Mouse (Mus musculus): Measurements from ENCODE around the gene Cerkl. TPM values are rescaled to one million over a fixed set of nuclear protein-coding genes. Genes with fewer than 3 reads are reported as not detected.

Gene Cerkl
- total RNA-seq, 2 experiments from 2014 or later = 0.34 to 0.36 TPM

DNA sequence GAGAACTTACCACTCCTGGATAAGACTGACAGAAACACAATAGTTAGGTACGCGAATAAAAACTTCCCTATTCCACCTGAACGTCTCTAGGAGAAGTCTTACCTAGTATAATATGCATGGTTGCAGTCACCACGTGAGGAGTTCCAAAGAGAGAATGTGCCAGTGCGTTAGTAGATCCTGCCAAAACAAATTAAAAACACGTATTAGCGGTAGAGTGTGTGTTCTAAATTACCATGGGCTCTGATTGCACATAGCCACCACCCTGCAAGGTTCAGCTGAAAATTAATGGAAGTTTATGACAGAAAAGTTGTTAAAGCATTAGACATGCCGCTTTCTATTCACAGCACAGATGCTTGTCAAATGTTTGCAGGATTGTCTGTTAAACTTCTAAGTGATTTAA lies 113.5 kb downstream of the Cerkl start:
- no peak for DNase-seq
- intact Hi-C loops (cut with DNase I) = no loop called here

DNA sequence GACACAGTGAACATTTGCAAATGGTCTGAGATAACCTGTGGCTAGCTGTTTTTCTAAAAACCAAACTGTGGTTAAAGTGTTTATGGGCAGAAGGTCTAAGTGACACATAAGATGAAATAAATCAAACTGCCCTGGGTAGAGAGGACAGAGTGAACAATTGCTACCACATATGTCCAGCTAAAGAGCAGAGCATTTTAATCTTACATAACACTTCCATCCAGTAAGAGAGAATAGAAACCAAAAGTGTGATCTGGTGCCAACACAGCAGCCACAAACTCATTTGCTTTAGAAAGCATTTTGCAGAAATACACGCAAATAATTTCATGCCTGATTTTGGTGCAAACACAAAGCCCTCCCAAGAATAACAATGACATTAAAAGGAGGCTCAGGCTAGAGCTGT lies 117.6 kb downstream of the Cerkl start:
- intact Hi-C loops (cut with DNase I) = no loop called here
- DNase-seq = no peak

DNA sequence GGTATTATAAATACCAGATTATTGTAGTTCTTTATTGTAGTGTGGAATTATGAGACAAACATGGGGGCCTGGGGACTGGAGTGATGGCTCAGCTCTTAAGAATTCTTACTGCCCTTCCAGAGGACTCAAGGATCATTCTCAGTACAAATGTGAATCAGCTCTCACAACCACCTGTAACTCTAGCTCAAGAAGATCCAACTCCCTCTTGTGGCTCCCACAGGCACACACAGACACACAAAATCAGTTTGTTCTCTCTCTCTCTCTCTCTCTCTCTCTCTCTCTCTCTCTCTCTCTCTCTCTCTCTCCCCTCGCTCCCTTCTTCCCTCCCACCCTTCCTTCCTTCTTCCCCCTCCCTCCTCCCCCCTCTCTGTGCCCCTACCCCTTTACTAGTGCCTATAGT lies 120.4 kb downstream of the Cerkl start:
- DNase-seq = no peak
- intact Hi-C loops (cut with DNase I) = no loop called here

DNA sequence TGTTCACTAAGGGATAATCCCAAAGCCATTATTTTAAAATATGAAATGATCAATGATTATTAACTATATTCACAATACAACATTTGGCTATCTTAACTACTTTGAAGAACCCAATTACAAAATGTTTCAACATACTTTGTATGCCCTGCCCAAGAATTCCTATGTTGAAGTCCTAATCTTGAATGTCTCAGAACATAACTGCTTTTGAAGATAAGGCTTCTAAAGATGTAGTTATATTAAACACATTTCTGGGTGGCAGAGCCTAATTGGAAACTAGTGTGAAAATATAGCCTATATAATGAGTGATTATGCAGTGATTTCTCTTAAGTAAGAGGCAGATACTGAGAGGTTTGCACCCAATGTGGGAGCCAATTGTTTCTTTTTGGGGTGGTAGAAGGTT lies 121.9 kb downstream of the Cerkl start:
- intact Hi-C loops (cut with DNase I) = no loop called here

DNA sequence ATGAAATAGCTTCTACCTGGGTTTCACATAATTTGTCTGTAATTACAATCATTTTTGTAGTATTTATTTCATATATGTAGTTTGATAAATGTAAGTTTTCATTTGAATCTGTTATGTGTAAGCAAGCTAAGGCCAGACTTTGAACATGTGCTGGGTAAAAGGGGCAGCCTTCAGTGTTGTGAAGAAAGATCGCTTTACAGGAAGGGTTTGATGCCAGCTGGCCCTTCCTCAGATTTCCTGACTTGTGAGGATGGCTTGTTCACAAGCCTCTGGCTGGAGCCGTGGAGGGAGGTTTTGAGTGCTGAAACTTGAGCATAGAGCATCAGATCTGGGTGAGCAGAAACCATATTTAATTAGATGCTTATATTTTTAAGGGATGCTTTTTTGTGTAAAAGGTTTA lies 128.5 kb downstream of the Cerkl start:
- no peak for DNase-seq
- intact Hi-C loops (cut with DNase I) = no loop called here

More for the DNA sequence above, 121.9 kb downstream of the Cerkl start:
- DNase-seq = no peak

DNA sequence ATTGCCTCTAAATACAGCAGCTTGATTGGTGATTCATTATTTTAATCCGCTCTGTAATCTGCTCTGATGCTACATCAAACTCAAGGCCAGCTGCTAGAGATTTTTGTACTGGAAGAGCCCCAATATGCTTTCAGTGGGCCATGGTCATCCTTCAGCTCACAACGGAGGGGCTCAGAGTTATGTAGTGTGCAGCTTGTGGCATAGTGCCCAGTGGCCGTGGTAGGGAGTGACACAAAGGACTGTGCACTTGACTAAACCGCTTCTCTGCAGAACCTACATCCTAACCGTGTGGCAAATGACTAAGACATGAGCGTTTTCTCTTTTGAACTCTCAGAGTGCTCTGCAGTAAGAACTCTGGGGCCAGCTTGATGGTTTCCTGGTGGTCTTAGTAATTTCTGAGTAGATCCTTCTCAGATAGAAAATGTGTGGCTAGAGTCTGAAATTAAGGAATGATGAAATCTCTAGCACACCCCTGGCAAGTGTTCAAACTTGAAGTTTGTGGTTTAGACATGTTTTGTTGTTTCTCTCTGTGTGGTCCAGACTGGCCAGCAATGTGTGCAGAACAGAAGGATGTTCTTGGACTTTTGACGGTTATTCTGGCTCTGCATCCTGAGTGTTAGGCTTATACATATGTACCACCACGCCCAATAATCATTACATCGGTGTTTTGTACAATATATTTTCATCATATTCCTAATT lies 140.3 kb downstream of the Cerkl start:
- intact Hi-C loops (cut with DNase I) = no loop called here
- DNase-seq = no peak

DNA sequence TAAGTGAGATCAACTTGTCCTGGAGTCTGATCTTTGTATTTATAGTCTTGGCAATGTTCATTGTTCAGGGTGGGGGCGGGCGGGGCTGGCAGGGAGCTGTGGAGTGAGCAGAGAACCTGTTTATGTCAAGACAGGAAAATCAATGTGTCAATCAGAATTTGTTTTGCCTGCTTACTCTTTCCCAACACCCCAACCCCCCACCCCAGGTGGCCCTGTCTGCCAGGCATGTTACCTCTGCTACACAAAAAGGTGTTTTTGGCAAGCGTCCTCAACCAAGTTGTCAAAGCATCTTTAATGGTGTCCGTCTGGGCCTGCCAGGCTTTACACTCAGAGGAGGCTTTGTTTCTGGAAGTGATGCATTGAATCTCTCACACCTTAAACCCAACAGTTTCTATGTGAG lies 141.5 kb downstream of the Cerkl start:
- intact Hi-C loops (cut with DNase I) = no loop called here
- DNase-seq = no peak

DNA sequence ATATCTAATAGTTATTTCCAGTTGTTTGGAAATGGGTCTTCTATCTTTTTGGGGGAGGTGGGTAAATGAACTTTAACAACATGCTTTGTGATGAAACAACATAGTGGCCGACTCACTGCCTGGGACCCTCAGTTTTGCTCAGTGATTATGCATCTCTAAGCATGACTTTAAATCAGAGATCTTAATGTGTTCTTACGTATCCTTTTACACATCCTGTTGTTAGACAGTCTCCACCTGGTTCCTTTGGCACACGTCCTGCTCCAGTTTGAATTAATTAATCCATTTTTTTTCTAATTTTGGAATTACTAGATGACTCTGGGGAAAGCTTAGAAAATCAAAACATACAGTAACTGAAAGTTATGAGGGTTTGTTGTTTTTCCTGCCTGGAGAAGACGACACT lies 144.1 kb downstream of the Cerkl start:
- DNase-seq = no peak
- intact Hi-C loops (cut with DNase I) = no loop called here

DNA sequence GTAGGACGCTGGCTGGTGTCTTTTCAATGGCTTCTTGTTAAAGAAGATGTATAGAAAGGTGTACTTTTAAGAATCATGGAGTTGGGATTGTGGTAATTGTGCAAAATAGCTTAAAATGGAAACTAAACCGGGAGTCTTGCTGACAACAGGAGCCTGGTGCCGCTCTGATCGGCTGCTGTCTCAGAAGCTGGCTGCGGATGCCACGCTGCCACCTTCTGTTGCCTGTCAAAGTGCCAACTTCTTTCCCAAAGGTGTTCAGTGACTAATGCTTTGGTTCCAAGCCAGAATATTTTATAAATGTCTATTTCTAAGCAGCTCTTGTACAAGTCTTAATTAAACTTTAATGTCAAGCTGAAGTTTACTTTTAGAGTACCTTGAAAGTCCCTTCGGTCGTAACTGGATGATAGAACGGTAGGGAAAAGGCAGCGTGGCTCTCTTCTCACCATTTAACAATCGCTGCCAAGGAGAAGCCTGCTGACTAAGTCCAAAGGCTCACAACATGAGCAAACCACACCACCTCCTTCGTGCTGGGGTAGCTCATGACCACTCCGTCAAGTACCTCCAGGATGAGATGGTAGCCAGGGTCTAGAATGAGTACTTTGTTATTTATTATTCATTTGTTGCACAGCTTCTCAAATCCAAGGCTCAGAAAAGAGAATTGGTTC lies 147.0 kb downstream of the Cerkl start:
- intact Hi-C loops (cut with DNase I) = no loop called here
- DNase-seq = no peak

DNA sequence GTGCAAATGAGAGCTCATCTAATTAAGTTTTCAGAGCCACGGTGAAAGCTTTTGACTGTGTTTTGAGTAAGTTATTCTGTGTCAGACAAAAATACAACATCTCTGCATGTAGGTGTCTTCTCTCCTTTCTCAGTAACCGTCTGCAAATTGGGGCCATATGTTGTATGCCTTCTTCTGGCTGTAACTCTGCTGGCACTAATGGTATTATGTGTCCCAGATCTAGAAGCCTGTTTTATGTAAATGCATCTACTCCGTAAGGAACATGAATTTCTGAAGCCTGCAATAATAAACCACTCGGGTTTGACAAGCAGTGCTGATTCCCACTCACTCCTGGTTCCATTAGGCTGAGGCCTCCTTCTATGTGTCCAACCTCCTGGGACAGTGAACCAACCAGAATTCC lies 149.0 kb downstream of the Cerkl start:
- DNase-seq = no peak
- intact Hi-C loops (cut with DNase I) = no loop called here

DNA sequence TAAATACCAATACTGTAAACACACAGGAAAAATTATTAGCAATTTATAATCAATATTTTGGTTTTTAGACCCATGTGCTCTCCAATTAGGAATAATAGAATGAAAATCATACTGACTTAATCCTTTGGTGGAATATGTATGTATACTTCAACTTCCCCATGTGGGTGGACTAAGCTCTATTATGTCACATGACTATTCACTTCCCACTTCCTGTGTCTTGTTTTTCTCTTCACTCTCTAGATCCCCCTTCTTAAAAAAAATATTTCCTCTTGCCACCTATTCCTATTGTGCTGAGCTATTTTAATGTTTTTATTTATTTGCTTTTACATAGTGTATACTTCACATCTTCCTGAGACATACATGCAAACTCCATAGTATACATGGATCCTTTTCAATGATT lies 154.2 kb downstream of the Cerkl start:
- intact Hi-C loops (cut with DNase I) = no loop called here
- DNase-seq = no peak

DNA sequence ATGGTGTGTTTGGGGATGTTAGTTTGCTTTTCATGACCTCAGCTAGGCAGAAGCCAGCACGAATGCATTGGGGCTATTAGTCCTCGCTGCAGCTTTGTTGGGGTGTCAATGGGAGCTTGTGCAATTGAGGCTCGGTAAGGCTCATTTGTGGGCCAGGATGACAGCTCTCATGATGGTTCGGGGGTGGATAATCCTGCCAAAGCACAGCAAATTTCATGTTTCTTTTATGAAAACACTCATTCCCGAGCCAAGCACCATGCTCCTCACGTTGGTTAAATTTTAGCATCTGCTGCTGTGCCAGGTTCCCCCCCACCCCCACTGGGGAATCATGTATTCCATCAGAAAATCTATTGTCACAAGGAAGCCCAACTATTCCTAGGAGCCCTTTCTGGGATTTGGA lies 164.2 kb downstream of the Cerkl start:
- DNase-seq = no peak
- intact Hi-C loops (cut with DNase I) = no loop called here

DNA sequence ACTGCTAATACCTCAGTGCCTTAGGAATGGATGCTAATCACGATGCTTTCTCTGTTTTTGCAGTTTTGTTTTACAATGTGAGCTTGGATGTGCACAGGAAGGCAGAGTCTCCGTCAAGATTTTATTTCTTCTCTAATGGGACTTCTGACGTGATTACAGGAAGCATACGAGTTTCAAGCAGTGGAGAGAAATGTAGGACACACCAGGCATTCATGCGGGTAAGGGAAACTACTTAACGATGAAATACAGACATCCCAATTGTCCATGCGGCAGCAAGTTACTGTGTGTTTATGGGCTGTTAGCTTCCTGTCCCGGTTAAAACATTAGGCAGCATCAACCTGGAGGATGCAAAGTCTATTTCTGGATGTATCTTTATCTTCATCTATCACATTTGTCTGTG lies 164.7 kb downstream of the Cerkl start:
- intact Hi-C loops (cut with DNase I) = no loop called here
- no peak for DNase-seq

DNA sequence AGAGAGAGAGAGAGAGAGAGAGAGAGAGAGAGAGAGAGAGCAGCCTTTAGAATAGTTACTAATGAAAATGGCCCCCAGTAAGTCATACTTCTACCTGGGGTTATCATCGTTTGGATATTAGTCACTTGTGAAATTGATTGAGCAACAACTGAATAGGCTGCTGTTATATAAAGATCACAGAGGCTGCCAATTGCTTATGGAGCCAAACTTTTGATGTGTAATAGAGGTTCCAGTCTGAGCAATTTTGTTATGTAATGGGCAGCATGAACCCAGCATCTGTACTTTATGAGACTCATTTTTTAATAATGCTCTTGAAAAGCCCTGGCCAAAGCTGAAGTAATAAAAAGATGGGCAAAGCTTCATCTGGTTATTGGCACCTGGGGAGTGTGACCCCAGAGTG lies 166.4 kb downstream of the Cerkl start:
- DNase-seq = no peak
- intact Hi-C loops (cut with DNase I) = no loop called here

DNA sequence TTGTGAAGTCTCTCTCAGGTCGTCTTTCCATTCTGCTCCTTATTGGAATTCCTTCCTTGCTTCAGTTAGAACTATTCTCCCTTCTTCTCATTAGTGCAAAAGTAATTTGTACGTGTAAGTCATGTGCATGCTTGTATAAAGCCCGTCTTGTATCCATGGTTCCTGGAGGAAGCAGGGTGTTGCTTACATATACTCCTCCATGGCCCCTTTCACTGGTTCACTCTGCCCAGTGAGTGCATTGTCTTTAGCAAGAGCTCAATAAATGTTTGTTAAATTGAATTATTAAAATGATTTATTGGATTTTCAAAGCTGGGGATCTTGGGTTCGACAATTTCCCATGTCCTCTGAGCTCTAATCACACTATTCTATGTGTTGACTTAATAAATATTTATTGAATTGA lies 172.4 kb downstream of the Cerkl start:
- no peak for DNase-seq
- intact Hi-C loops (cut with DNase I) = no loop called here

Other genes with a start within 250 kb of the Cerkl start
- gene Itga4, start 201.4 kb downstream of the Cerkl start, total RNA-seq (2021) = 1 to 10 TPM; 3.2 to 4.2 TPM
- not detected for gene Neurod1, start within 50 bp of the Cerkl start, total RNA-seq (2021)
- 10 to 100 TPM; 22.0 to 26.4 TPM for gene Itprid2, start 178.6 kb upstream of the Cerkl start, total RNA-seq (2021)

All from heart, postnatal 14 days (tissue).